Mouse (Mus musculus): ENCODE measurements at regions not wholly inside any gene's neighbourhood (a gene's known extent, or its start where the extent isn't known, plus 50 kb on each side); places are given as distances from the start of the nearest gene placed in this dataset.

GRCm38 (mm10) chr13:6258456-6258855 is 289.5 kb upstream of the Pitrm1 start:
- no peak for DNase-seq

GRCm38 (mm10) chr13:6260321-6260865 is 287.6 kb upstream of the Pitrm1 start:
- DNase-seq = no peak

- no peak for DNase-seq
Measured at GRCm38 (mm10) chr13:6261458-6261857, 286.5 kb upstream of the Pitrm1 start.

GRCm38 (mm10) chr13:6270546-6270945 is 277.4 kb upstream of the Pitrm1 start:
- DNase-seq = no peak

- peak in 1 of 2 experiments; percentile 9 for DNase-seq
Measured at GRCm38 (mm10) chr13:6272932-6273331, 275.0 kb upstream of the Pitrm1 start.

- DNase-seq = no peak
Measured at GRCm38 (mm10) chr13:6280073-6280472, 267.9 kb upstream of the Pitrm1 start.

- no peak for DNase-seq
Measured at GRCm38 (mm10) chr13:6288109-6288508, 259.8 kb upstream of the Pitrm1 start.

GRCm38 (mm10) chr13:6292098-6292497 is 255.9 kb upstream of the Pitrm1 start:
- DNase-seq = peak in 1 of 2 experiments; percentile 3

- no peak for DNase-seq
Measured at GRCm38 (mm10) chr13:6305718-6306117, 242.2 kb upstream of the Pitrm1 start.

- no peak for DNase-seq
Measured at GRCm38 (mm10) chr13:6306616-6306988, 241.3 kb upstream of the Pitrm1 start.

- DNase-seq = no peak
Measured at GRCm38 (mm10) chr13:6306989-6307917, 240.7 kb upstream of the Pitrm1 start.

- no peak for DNase-seq
Measured at GRCm38 (mm10) chr13:6316201-6316600, 231.7 kb upstream of the Pitrm1 start.

GRCm38 (mm10) chr13:6323948-6324347 is 224.0 kb upstream of the Pitrm1 start:
- DNase-seq = no peak

- no peak for DNase-seq
Measured at GRCm38 (mm10) chr13:6330320-6330950, 217.5 kb upstream of the Pitrm1 start.

- no peak for DNase-seq
Measured at GRCm38 (mm10) chr13:6340157-6340556, 207.8 kb upstream of the Pitrm1 start.

- DNase-seq = no peak
Measured at GRCm38 (mm10) chr13:6341102-6341737, 206.7 kb upstream of the Pitrm1 start.

- no peak for DNase-seq
Measured at GRCm38 (mm10) chr13:6365169-6365568, 182.8 kb upstream of the Pitrm1 start.

- DNase-seq = no peak
Measured at GRCm38 (mm10) chr13:6367661-6368060, 180.3 kb upstream of the Pitrm1 start.

- no peak for DNase-seq
Measured at GRCm38 (mm10) chr13:6374570-6375173, 173.3 kb upstream of the Pitrm1 start.

GRCm38 (mm10) chr13:6377919-6378318 is 170.0 kb upstream of the Pitrm1 start:
- DNase-seq = no peak

- DNase-seq = no peak
Measured at GRCm38 (mm10) chr13:6395562-6396223, 152.3 kb upstream of the Pitrm1 start.

- no peak for DNase-seq
Measured at GRCm38 (mm10) chr13:6397648-6398047, 150.3 kb upstream of the Pitrm1 start.

All from adrenal gland, postnatal 36 days (tissue).